Mouse (Mus musculus): ENCODE data around the gene Fam131b.
A peak's percentile ranks its signal among the peaks of the same experiment; 100 is the strongest.

Fam131b gene

DNA sequence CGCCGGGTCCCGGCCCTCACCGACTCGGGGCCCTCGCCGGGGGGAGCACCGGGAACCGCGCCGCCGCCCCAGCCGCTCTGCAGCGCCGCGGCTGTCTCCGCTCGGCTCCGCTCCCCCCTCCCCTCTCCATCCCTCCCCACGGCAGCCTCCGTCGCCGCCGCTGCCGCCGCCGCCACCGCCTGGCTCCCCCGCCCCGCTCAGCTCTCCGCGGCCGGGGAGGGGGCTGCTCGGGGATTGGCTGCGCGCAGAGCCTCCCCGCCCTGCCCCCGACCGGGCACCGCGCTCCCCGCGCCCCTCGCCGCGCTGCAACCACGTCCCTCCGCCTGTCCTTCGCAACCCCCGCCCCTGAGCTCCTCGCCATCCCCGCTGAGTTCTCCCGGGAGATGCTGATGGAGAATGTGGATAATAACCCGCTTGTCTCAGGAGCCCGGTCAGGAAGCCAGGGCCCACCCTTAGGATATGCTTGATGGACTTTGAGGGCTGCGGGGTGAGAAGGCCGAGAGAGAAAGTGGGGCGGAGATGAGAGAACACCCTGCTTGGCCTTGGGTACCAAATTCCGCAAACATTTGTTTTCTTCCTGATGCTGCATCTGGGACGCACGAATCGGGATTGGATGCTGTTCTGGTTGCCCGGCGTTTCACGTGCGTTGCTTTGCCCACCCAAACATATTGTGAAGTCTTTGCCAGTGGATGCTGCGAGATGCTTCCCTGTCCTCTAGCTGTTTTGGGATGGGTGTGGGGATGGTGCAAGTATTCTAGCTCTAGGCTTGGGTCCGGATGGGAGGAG is at the start of gene Fam131b:
TSS of gene Fam131b (minus strand) at position 162 of the 786 bp plus-strand sequence.
- DNase-seq (ENCODE audit: low spot score) = peak; percentile 55

DNA sequence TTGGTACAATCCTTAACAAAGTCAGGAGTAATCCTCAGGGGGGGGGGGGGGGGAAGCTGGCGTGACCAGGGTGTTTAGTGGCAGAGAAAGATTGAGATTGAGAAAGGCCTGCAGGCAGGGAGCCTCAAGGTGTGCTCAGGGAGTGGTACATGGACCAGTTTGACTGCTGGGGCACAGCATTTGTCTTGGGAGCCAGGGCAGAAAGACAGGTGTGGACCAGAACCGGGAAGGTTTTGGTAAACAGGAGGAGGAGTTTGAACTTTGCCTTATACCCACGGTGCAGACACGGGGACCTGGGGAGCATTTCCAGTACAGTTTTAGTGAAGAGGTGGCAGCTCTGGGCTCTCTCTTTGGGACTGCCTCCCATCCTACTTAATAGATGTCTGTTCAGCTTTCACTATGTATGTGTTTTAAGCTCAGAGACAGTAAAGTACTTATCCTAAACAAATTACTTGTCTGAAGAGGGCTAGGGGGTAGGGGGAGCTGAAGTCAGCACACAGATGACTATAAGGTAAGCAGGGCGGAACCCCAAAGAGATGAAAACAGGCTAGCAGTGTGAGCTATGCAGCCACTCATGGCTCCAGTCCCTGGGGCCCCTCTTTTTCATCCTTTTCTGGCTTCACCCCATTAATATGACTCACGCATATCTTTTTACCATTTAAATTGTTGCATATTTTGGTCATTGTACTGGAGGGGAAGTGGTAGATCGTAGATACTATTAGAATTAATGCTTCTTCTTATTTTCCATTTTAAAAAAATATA is 49.4 kb upstream of the Fam131b start:
- DNase-seq (ENCODE audit: low spot score) = no peak

DNA sequence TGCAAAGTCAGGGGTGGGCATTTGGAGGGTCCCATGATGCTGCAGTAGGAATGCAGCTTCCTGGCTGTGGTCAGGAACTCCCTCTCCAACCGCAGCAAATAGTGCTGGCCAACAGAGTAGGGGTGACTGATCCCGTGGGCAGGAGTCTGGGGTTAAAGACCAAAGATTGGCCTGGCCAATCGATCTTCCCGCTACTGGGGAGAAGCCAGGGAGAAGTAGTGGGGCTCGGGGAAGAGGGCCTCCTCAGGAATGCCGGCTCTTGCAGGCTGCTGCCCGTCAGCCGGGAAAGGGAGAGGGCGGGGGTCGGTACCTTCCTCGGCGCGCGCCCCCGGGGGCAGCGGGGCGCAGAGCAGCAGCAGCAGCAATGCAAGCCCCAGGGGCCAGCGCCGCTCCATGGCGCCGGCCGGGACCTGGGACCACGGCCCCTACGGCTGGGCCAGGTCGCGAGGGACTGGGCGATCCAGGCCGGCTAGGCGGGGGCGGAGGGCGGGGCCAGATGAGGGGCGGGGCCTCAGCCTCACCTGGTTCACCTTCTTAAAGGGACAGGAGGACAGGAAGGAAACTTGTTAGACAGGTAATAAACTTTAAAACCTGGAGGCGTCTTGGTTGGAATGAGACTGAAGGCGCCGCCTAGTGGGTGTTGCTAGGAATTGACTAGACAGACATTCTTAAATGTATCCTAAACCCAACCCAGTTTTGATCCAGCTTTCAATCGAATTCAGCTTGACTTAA is 48.5 kb upstream of the Fam131b start, which contains the start of gene Epha1:
TSS of gene Epha1 (minus strand) at position 453 of the 732 bp plus-strand sequence.
- DNase-seq (ENCODE audit: low spot score) = peak; percentile 41

DNA sequence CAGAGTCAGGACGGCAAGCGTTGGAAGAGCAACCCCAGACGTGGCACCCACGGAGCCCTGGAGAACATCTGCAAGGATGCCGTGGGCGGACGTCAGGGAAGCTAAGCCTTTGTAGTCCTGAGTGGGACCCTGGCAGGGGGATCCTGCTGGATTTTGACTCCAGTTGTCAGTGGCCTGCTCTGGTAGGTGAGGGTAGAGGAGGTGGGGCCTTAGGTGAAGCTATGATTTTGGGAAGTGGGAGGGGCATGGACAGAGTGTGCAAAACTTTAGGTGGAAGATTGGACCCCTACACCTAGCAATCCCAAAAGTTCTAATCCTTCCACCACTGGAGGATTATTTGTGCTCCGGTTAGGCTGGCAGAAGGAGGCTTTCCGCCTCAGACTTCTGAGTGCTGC is 48.0 kb upstream of the Fam131b start:
- no peak for DNase-seq (ENCODE audit: low spot score)

DNA sequence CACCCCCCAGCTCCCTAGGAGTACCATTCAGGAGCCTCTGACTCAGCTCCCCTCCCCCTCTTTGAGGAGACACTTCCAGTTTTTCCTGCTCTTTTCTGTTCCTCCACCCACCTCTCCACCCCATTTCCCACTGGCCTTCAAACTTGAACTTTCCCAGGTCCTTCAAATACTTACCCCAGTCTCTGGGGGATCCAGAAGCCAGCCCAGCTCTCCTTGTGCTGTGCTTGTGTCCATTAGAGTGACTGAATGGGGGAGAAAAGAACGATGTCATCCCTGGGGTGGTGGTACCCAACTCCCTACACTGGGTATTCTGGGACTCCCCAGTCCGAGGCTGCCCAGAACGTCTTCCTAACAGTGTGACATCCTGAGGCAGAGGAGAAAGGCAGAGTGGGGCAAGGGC is 47.6 kb upstream of the Fam131b start:
- no peak for DNase-seq (ENCODE audit: low spot score)

DNA sequence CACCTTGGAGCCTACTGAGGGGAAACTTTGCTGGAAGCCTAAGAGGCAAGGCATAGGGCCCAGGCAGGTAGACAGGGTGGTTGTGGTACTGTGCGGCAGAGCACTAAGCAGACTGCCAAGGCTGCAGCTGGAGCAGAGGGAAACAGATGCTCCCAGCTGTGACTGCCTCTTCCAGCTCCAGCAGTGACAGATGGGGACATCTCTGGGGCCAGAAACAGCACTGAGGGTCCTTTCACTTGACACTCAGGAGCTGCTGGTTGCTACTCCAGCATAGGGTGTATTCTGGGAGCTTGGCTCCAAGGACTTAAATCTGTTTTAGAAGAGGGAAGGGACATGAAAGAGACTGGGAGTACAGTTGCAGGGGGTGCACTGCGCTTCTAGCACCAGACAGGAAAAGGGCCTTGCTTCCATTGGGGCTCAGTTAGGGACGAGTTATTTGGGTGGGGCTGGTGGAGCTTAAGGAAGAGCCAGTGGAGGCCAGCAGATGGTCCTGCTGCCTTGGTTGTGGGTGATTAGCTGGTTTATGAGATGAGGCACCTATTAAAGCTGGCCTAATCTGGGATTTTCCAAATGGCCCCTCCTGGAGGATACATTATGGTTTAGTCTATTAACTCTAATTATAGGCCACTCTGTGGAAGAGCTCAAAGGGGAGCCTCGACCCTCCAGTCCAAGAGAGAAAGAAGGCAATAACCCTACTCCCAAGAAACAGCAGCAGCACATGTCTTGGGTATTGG is 46.4 kb upstream of the Fam131b start:
- DNase-seq (ENCODE audit: low spot score) = no peak

DNA sequence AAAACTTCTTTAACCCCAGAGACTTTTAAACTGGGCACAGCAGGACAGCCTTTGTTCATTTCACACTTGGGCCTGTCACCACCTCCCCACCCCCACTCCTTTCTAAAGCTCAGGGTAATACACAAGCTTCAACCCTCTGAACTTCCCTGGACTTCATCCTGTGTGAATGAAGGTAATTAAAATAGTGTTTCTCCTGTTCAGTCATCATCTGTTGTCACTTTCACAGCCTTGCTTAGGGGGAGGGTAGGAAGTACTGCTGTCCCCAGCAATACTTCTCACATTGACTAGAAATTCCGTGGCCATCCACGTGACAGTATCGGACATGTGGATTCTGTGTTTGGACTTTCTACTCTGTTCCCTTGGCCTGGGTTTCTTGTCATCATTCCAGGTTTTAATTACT is 45.4 kb upstream of the Fam131b start:
- DNase-seq (ENCODE audit: low spot score) = no peak

DNA sequence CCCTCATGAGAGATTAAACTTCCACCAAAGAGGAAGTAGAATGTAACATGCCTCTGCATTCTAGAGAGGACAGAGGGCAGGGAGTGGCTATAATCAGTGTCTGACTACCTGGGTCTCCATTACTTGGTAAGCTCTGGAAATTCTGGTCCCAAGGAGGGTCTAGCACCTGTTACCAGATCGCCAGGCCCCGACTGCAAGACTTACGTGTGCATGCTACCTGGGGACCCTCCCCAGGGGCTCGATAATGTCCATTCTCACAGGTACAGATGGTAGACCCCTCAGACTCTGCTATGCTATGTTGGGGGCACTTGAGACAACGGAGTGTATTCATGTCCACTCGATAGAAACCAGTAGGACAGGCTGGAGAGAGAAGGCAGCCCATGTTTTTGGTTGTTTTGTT is 40.8 kb upstream of the Fam131b start:
- DNase-seq (ENCODE audit: low spot score) = no peak

DNA sequence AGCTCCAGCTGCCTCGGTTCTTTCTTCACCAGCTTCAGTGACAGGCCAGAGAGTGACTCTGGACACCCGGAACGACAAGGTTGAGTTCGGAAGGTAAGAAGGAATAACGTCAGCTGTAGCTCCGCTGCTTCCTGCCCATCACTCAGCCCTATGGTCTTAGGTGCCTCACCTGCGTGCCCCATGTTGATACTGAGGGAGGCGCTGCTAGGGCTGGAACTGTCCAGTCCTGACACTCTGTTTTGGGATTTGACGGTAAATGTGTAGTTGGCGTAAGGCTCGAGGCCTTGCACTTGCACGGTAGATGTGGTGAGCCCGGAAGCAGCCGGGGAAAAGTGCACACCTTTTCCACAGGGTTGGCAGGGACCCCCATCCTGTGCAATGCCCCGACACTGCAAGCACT is 40.2 kb upstream of the Fam131b start:
- DNase-seq (ENCODE audit: low spot score) = no peak

DNA sequence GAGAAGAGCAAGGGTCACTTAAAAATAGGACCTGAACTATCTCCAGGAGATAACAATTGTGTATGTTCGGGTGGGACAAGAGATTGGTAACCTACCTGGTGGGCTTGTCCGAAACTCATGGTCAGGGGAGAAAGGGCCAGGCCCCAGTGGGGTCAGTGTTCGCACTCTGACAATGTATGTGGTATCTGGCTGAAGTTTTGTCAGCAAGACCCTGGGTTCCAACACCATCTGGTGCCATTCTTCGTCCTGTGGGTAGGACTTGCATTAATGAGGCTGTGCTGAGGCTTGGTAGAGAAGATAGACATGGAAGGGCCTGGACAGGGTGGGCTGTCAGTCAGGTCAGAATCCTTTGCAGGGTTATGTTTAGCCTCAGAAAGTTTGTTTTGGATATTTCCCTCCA is 39.6 kb upstream of the Fam131b start:
- DNase-seq (ENCODE audit: low spot score) = no peak

DNA sequence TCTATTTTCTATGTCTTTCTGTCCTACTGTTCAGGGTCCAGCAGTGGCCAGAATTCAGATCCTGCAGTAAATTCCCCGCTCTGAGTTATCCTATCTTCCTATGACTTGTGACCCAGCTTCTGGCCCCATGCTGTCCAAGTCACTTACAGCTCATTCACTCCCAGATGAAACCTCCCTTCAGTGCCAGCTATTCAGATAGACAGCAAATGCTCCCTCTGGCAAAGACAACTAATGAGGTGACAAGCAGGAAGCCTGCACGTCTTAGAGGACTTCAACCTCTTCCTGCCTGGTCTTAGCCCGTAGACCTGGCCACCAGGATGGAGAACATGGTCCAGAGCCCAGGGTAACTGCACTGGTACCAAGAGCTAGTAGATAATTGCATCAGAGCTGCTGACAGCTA is 38.5 kb upstream of the Fam131b start:
- DNase-seq (ENCODE audit: low spot score) = no peak

DNA sequence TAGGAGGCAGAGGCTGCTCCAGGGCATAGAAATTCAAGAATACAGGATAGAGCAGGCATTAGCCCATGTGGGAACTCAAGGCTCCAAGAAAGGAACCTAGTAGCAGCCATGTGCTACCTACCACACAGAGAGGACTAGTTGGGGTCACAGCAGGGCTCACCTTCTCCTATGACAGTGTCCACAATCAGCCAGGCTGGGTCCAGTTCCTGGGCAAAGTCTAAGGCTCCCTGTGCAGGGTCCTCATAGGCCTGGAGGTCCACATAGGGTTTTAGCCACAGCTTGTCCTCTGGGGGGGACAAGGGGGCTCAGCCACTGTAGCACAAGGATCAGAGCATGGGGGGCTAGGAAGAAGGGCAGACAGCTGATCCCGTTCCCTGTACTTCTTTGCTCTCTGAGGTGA is 38.1 kb upstream of the Fam131b start:
- DNase-seq (ENCODE audit: low spot score) = no peak

DNA sequence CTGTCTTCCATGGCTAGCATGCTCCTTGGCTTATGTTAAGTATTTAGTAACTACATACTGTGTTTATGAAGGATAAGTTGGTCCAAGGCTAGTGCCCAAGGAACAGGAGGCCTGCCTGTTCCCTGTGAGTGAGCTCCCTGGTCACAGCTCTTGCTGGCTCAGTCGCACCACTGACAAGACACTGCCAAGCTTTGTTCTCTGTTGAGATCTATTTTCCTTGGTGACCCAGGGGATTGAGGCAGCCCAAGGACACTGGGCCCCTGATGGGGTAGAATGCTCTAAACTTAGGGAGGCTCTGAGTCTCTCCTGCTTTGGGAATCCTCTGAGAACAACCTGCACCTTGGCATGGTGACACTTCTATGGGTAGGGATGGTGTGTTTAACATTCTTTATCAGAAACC is 37.6 kb upstream of the Fam131b start:
- no peak for DNase-seq (ENCODE audit: low spot score)

DNA sequence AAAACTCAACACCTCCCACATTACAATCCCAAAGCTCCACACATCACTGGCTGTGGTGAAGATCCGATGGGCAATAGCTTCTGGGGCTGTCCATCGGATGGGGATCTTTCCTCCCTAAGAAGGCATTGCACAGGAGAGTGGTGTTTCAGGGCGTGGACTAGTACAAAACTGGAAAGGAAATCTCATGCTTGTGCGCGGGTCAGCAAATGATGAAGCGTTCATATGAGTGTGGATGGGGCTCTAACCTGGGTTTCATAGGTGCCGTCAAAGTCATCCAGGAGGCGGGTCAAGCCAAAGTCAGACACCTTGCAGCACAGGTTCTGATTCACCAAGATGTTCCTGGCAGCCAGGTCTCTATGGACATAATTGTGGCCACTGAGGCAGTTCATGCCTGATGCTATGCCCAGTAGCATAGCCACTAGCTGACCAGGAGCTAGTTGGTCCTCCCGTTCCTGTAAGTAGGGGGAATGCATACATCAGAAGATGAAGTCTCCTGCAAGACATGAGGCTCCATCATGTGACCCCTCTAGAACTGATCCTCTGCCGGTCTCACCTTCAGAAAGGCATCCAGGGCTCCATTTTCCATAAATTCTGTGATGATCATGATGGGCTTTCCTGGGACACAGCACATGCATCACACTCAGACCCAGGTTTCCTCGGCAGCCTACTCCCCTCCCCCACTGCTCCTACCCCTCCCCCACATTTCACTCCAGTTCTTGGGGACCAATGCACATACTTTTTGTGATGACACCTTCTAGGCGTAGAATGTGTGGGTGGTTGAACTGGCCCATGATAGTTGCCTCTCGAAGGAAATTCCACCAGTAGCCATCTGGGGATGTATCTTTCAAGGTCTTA is 36.8 kb upstream of the Fam131b start:
- DNase-seq (ENCODE audit: low spot score) = no peak

DNA sequence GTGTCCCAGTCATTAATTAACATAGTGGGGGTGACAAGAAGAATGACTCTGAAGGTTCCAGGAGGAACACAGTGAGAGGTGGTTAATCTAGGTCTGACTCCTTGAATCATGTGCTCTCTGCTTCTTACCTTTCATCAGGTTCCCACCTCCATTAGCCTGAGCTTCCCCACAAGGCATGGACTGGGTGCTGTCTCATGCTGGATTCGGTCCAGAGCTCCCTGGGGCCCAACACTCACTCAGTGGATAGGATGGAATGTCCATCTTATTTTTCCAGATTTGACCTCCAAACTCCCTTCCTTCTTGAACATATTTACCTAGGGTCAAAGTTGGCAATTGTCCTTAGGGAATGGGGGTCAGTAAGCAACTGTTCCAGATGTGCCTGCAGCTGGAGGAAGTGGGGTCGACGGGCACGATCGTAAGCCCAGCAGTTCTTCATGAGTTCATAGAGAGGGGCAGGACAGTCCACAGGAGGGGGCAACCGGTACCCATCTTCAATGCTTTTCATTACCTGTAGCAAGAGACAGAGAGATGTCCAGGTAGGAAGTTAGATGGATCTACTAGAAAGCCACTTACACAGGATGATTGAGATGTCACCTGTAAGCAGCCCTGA is 35.9 kb upstream of the Fam131b start:
- DNase-seq (ENCODE audit: low spot score) = no peak

DNA sequence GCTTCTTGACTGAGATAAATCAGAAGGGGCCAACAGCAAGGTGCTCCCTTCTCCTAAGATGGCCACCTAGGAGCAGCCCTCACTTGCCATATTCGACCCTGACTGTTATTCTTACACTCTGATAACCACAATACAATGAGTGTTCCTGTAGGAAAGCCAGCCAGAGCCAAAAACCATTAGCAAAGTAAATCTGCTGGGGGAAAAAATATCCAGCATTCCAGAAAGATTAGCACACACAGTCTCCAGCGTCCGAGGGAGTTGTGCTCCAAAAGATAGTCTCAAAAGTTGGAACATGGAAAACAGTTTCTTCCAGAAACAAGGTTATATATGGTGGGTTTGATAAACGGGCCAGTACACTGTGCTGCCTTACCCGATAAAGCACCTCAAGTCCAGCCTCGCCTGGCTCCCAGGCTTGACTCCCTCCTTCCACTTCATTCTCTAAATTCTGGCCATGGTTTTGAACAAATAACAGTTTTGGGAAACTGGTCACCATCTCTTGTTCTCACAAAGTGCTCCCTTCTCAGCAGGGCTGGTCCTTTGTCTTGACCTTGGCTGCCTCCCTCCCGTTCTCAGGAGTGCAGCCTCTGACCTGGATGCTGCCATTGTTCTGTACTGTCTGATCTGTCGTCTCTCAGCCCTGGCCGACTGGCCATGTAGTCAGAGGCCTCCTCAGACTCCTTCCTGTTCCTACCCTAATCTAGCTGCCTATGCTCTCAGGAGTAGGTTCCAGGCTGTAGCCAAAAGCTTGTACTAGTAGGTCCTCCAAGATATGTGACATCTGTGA is 35.1 kb upstream of the Fam131b start:
- no peak for DNase-seq (ENCODE audit: low spot score)

DNA sequence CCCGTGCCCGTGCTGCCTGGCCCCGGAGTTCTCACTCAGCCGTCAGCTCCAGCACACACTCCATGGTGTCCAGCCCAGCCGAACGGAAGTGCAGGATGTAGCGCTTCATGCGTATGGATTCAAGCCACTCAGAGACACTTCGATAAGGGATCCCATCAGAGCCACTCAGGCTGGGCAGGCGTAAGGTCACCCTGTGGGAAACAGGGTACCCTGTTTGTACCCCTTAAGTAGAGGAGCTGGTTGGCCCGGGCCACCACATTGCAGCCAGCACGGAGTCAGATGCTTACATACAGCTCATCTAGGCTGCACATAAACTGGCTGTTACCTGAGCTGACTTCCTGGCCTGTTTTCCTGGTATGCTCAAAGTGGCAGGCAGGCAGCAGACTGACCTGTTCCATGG is 34.5 kb upstream of the Fam131b start:
- no peak for DNase-seq (ENCODE audit: low spot score)

DNA sequence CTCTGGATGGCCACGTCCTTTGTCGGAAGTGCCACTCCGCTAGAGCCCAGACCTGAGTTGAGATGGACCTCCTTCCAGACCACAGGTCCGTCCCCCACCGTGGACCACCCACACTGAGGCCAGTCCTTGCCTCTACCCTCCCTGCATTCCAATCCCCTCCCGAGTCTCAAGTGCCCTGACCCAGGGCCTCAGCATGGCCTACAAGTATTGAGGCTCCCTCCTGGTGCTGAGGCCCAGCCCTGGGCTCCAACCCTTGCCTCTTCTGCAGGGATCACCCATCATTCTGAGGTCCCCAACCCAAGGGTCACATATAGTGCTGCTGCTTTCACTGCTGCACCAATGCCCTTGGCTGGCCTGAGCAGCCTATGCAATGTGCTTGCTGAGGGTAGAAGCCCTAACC is 33.5 kb upstream of the Fam131b start:
- DNase-seq (ENCODE audit: low spot score) = no peak

DNA sequence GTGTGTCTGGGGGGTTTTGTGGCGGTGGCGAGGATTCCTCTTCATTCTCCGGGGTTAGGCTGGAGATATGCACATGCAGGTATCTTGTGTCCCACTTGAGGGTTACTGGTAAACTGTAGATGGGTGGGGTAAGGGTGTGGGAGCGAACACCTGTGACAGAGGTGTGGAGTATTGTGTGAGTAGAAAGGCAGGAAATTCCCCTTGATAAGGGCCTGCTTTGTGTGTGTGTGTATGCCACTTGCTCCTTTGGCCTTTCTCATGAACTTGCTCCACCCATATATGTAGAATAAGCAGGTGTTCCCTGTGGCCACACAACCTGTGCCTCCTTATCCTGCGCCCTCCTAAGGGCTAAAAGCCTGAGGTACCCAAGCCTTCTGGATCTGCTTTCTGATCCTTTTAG is 32.5 kb upstream of the Fam131b start:
- DNase-seq (ENCODE audit: low spot score) = no peak

Data from MN1 (cell line).